Mouse (Mus musculus): ENCODE measurements around the gene Pnkd. TPM values are rescaled to one million over a fixed set of nuclear protein-coding genes. Genes with fewer than 3 reads are reported as not detected.

The Pnkd gene
- polyA plus RNA-seq, 1 experiment from 2014 or later: 133 TPM

DNA sequence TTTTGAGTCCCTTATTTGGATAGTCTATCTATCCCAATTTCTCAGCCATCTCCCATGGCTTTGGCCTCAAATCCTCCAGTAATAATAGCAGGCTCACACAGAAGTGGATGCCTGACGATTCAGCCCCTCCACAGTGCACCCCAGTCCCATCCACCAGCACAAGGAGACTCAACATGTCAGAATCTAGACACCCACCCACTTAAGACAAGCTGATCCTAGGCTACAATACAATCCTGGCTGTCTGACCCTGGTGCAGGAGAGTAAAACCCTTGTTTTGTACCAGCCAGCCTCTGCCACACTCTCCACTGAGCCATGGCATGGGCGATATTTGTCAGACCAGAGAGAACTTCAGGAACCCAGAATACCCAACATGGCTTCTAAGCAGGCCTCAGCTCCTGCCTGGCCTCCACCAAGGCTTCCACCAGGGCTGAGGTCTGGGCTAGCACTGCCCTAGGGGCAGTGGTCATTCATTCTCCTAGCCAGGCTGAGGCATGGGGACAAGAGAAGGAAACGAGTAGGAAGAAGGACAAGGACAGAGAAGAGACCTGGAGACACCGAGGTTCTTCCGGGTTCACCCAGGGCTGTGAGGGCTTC, 13.5 kb downstream of the Pnkd start:
- Histone ChIP-seq H3K9ac (ENCODE audit: low read depth, low read length) (no peak overlapping the region), H3K9me3 (ENCODE audit: control insufficient read depth, low read length) (no peaks in the 10 kb centered on the region), H3K36me3 (ENCODE audit: control insufficient read depth, insufficient read depth, low read length) (peaks cover 10% of the 10 kb centered on the region; the same call in 1 of the 2 replicates), H3K27ac (replicated peaks; ENCODE audit: low read depth, low read length) (no peak overlapping the region), H3K4me3 (ENCODE audit: low read depth, low read length) (no peak overlapping the region), H3K4me2 (ENCODE audit: low read depth, low read length) (no peak overlapping the region), H3K4me1 (ENCODE audit: control insufficient read depth, insufficient read depth, low read length) (peaks cover 34% of the 10 kb centered on the region), H3K27me3 (replicated peaks; ENCODE audit: control insufficient read depth, insufficient read depth, low read length) (no peaks in the 10 kb centered on the region)
- DNase-seq (ENCODE audit: low spot score): no peak
- 84% methylated on average over 5 of the region's 5 CpGs for WGBS
- ATAC-seq (ENCODE audit: low read depth): no peak

DNA sequence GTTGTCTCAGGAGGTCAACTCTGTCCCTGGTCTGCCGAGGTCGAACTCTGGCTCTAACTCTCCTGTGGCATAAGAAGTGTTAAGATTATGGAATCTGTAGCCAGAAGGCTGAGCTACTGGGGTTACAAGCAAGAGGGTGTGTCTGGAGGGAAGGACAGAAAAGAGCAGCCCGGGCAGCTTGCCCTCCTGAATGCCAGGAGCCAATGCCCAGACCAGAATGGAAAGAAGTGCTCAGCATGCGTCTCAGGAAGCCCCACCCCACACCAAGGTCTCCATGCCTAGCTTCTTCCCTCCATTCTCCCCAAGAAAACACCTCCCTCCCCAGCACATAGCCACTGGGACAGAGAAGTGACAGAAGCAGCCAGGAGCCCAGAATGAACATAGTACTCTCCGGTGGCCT, 14.3 kb downstream of the Pnkd start:
- no peak for DNase-seq (ENCODE audit: low spot score)
- 64% methylated on average over 5 of the region's 5 CpGs for WGBS
- peaks cover 34% of the 10 kb centered on the region for H3K4me1 ChIP-seq (ENCODE audit: control insufficient read depth, insufficient read depth, low read length)
- H3K27ac ChIP-seq (replicated peaks; ENCODE audit: low read depth, low read length): peak overlapping the region; percentile 28; the same call in 1 of the 2 replicates
- no peak overlapping the region for H3K4me2 ChIP-seq (ENCODE audit: low read depth, low read length)
- peaks cover 3% of the 10 kb centered on the region; the same call in 1 of the 2 replicates for H3K36me3 ChIP-seq (ENCODE audit: control insufficient read depth, insufficient read depth, low read length)
- H3K9me3 ChIP-seq (ENCODE audit: control insufficient read depth, low read length): no peaks in the 10 kb centered on the region
- no peak for ATAC-seq (ENCODE audit: low read depth)
- no peak overlapping the region for H3K9ac ChIP-seq (ENCODE audit: low read depth, low read length)
- H3K27me3 ChIP-seq (replicated peaks; ENCODE audit: control insufficient read depth, insufficient read depth, low read length): no peaks in the 10 kb centered on the region
- no peak overlapping the region for H3K4me3 ChIP-seq (ENCODE audit: low read depth, low read length)

DNA sequence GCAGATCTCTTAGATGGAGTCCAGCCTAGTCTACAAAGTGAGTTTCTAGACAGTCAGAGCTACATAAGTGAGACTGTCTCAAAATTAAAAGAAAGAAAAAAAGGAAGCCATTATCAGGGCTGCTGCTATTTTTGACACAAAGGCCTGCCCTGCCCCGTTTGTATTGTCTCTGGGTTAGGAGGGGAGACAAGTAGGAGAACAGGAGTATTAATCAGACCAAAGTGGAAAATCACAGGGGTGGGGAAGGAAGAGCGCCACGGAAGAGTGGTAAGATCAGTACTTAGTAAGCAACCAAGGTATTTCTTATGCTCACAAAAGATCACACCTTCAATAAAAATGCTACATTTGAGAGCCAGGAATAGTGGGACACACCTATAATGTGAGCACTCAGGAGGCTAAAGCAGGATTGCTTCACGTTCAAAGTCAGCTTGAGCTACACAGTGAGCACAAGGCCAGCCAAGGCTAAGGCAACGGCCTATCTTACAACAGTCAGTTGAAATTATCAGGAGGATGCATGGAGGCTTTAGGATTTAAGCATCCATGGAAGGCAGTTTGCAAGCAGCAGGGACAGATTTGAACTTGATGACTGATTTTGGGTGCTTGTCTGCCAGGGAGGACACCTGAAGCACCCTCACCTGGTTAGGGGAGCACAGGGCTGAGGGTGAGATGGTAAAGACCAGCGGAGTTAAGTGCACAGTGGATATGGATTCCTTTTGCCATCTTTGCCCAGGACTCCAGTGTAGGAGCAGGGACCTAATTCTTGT, 15.8 kb downstream of the Pnkd start:
- H3K27me3 ChIP-seq (replicated peaks; ENCODE audit: control insufficient read depth, insufficient read depth, low read length): no peaks in the 10 kb centered on the region
- H3K4me1 ChIP-seq (ENCODE audit: control insufficient read depth, insufficient read depth, low read length): peaks cover 24% of the 10 kb centered on the region
- no peak overlapping the region for H3K4me2 ChIP-seq (ENCODE audit: low read depth, low read length)
- WGBS: 78% methylated on average over 6 of the region's 6 CpGs
- H3K9me3 ChIP-seq (ENCODE audit: control insufficient read depth, low read length): no peaks in the 10 kb centered on the region
- H3K27ac ChIP-seq (replicated peaks; ENCODE audit: low read depth, low read length): no peak overlapping the region
- H3K9ac ChIP-seq (ENCODE audit: low read depth, low read length): no peak overlapping the region
- DNase-seq (ENCODE audit: low spot score) (no peak), ATAC-seq (ENCODE audit: low read depth) (no peak)
- no peak overlapping the region for H3K4me3 ChIP-seq (ENCODE audit: low read depth, low read length)
- H3K36me3 ChIP-seq (ENCODE audit: control insufficient read depth, insufficient read depth, low read length): no peaks in the 10 kb centered on the region

DNA sequence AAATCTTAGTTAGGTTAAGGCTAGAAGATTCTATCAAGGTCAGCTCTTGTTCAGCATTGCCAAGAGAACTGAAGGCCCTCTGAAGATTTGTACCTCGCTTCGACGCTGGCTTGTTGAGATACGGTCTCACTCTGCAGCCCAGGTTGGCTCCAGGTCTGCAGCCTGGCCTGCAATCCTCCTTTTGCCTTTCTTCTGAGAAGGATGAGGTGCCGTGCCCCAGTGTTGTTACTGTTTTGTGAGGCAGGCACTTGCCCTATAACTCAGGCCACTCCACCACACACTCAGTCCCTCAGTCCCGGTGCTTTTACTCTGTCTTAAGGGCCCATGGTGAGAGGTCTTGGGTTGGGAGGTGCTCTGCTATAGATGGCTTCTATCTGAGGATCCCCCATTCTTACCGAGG, 17.5 kb downstream of the Pnkd start:
- Histone ChIP-seq H3K9ac (ENCODE audit: low read depth, low read length) (no peak overlapping the region), H3K27ac (replicated peaks; ENCODE audit: low read depth, low read length) (no peak overlapping the region), H3K27me3 (replicated peaks; ENCODE audit: control insufficient read depth, insufficient read depth, low read length) (no peaks in the 10 kb centered on the region), H3K4me1 (ENCODE audit: control insufficient read depth, insufficient read depth, low read length) (peaks cover 7% of the 10 kb centered on the region), H3K9me3 (ENCODE audit: control insufficient read depth, low read length) (no peaks in the 10 kb centered on the region), H3K36me3 (ENCODE audit: control insufficient read depth, insufficient read depth, low read length) (no peaks in the 10 kb centered on the region), H3K4me2 (ENCODE audit: low read depth, low read length) (no peak overlapping the region), H3K4me3 (ENCODE audit: low read depth, low read length) (no peak overlapping the region)
- DNase-seq (ENCODE audit: low spot score) (no peak), ATAC-seq (ENCODE audit: low read depth) (no peak)
- WGBS: 87% methylated on average over 7 of the region's 7 CpGs

DNA sequence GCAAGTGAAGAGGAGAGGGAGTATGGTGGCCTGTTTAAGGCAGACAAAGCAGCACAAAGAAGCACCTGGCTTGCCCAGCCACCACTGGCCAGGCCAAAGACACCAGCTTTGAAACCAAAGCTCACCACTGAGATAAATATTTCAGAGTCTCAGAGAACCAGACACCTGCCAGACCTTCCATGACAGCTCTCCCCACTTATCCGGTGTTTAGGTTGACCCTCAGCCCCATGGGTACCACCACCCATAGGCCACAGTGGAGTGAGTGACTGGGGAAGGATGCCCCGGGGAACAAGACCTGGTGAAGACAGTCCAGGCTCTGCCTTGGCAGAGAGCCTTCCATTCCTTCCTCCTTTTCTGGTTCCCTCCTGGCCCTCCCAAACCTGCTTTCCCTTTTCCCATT, 18.1 kb downstream of the Pnkd start:
- ATAC-seq (ENCODE audit: low read depth) (no peak), DNase-seq (ENCODE audit: low spot score) (no peak)
- Histone ChIP-seq H3K4me2 (ENCODE audit: low read depth, low read length) (peak overlapping the region; percentile 77), H3K36me3 (ENCODE audit: control insufficient read depth, insufficient read depth, low read length) (no peaks in the 10 kb centered on the region), H3K9ac (ENCODE audit: low read depth, low read length) (no peak overlapping the region), H3K27ac (replicated peaks; ENCODE audit: low read depth, low read length) (no peak overlapping the region), H3K4me1 (ENCODE audit: control insufficient read depth, insufficient read depth, low read length) (peaks cover 5% of the 10 kb centered on the region), H3K4me3 (ENCODE audit: low read depth, low read length) (peak overlapping the region; percentile 74), H3K9me3 (ENCODE audit: control insufficient read depth, low read length) (no peaks in the 10 kb centered on the region), H3K27me3 (replicated peaks; ENCODE audit: control insufficient read depth, insufficient read depth, low read length) (no peaks in the 10 kb centered on the region)
- 62% methylated on average over 2 of the region's 2 CpGs for WGBS

DNA sequence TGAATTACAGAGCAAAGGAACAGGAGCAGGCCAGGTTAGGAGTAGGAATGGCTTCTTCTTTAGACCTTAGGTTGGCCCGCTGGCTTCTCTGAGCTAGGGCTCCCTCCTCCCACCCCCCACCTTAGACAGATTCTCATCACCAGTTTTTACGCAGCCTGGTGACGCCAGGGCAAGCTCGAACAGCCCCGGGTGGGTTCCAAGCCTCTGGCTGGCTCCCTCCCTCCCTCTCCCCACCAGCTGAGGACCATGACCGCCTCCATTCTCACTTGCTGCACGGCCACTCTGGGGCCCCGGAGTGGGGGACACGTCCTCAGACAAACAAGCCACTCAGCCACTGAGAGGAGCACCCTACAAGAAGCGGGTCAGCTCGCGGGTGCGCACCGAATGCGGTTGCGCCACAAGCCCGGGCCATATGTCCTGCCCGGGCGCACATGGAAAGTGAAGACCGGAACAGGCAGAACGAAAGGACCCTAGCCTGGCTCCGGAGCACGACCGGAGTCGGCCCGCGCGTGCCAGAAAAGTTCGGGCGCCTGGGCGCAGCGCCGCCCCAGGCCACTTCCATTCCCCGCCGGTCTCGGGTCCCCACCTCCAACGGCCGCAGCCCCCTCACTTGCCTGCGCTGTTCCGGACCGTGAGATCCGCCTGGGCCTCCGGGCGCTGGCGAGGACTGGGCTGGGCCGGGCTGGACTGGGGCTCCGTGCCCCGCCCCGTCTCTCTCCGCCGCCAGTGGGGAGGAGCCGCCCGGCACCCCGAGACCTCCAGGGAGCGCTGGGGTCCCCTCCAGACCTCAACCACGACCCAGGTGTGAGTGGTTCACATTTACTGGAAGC, 19.0 kb downstream of the Pnkd start:
- H3K4me3 ChIP-seq (ENCODE audit: low read depth, low read length): peak overlapping the region; percentile 74
- no peaks in the 10 kb centered on the region for H3K9me3 ChIP-seq (ENCODE audit: control insufficient read depth, low read length)
- peak overlapping the region; percentile 87 for H3K27ac ChIP-seq (replicated peaks; ENCODE audit: low read depth, low read length)
- peak; percentile 91 for ATAC-seq (ENCODE audit: low read depth)
- H3K4me1 ChIP-seq (ENCODE audit: control insufficient read depth, insufficient read depth, low read length): peaks cover 5% of the 10 kb centered on the region
- H3K36me3 ChIP-seq (ENCODE audit: control insufficient read depth, insufficient read depth, low read length): no peaks in the 10 kb centered on the region
- peak overlapping the region; percentile 77 for H3K4me2 ChIP-seq (ENCODE audit: low read depth, low read length)
- DNase-seq (ENCODE audit: low spot score): peak; percentile 70
- 0% methylated on average over 32 of the region's 56 CpGs for WGBS
- no peaks in the 10 kb centered on the region for H3K27me3 ChIP-seq (replicated peaks; ENCODE audit: control insufficient read depth, insufficient read depth, low read length)
- H3K9ac ChIP-seq (ENCODE audit: low read depth, low read length): peak overlapping the region; percentile 88

DNA sequence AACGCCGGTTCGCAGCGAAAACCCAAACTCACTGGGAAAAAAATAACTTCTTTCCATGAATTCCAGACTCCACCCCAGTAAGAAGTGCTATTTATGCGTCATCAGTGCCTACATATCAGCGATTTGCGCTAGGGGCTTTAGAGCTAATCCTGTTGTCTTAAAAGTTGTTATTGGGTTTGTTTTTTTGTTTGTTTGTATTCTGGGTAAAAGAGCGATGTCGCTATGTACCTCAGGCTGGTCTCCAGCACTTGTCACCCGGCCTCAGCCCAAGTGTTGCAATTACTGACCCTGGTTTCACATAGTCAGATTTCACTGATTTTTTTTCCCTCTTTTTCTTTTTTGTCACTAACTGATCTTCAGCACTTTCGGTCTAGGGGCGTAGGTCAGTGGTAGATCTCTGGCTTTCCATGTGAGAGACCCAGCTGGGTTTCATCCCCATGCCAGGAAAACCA, 19.6 kb downstream of the Pnkd start:
- 4% methylated on average over 12 of the region's 12 CpGs for WGBS
- ATAC-seq (ENCODE audit: low read depth) (no peak), DNase-seq (ENCODE audit: low spot score) (peak; percentile 42)
- Histone ChIP-seq H3K4me2 (ENCODE audit: low read depth, low read length) (peak overlapping the region; percentile 77), H3K9ac (ENCODE audit: low read depth, low read length) (peak overlapping the region; percentile 88), H3K27ac (replicated peaks; ENCODE audit: low read depth, low read length) (peak overlapping the region; percentile 87), H3K9me3 (ENCODE audit: control insufficient read depth, low read length) (no peaks in the 10 kb centered on the region), H3K36me3 (ENCODE audit: control insufficient read depth, insufficient read depth, low read length) (no peaks in the 10 kb centered on the region), H3K27me3 (replicated peaks; ENCODE audit: control insufficient read depth, insufficient read depth, low read length) (no peaks in the 10 kb centered on the region), H3K4me3 (ENCODE audit: low read depth, low read length) (peak overlapping the region; percentile 74), H3K4me1 (ENCODE audit: control insufficient read depth, insufficient read depth, low read length) (peaks cover 5% of the 10 kb centered on the region)

DNA sequence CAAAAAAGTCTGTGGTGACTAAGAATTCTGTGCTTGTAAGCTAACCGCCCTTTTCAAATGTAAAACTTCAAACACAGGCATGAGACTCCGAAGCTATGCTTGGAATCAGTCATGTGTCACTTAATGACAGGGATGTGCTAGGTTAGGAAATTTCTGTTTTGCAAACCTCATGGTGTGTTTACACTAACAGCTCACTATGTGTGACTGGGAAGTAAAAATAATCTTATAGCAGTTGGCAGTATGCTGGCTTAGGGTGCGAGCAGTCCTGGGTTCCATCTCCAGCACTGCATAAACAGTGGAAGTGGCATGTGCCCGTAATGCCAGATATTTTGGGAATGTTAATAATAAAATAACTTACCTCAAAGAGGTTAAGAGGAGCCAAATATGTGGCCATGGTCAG, 20.2 kb downstream of the Pnkd start:
- Histone ChIP-seq H3K9me3 (ENCODE audit: control insufficient read depth, low read length) (no peaks in the 10 kb centered on the region), H3K4me3 (ENCODE audit: low read depth, low read length) (no peak overlapping the region), H3K4me1 (ENCODE audit: control insufficient read depth, insufficient read depth, low read length) (peaks cover 5% of the 10 kb centered on the region), H3K27me3 (replicated peaks; ENCODE audit: control insufficient read depth, insufficient read depth, low read length) (no peaks in the 10 kb centered on the region), H3K27ac (replicated peaks; ENCODE audit: low read depth, low read length) (no peak overlapping the region), H3K9ac (ENCODE audit: low read depth, low read length) (no peak overlapping the region), H3K4me2 (ENCODE audit: low read depth, low read length) (no peak overlapping the region), H3K36me3 (ENCODE audit: control insufficient read depth, insufficient read depth, low read length) (no peaks in the 10 kb centered on the region)
- no peak for ATAC-seq (ENCODE audit: low read depth)
- DNase-seq (ENCODE audit: low spot score): no peak
- 63% methylated on average over 4 of the region's 4 CpGs for WGBS

All from embryonic facial prominence, embryonic 14.5 days (tissue).